Mouse (Mus musculus) intestine, postnatal 0 days (tissue): ENCODE results near the gene Stat1. TPM values are rescaled to one million over a fixed set of nuclear protein-coding genes. Genes with fewer than 3 reads are reported as not detected.

Source experiments
- ATAC-seq: fragments of 200-750 bp; cut with Nextera tagmentation; 2 replicates; pipeline ENCODE4 v1.8.0; 2017; ENCODE audit warnings: mild to moderate bottlenecking, moderate TSS enrichment, moderate library complexity
- H3K27ac ChIP-seq: fragments of 300-500 bp; sonication (generic); 2 replicates; pipeline ENCODE4 v1.5.1; 2014; ENCODE audit warnings: mild to moderate bottlenecking, low read depth, low read length, moderate library complexity
- H3K27me3 ChIP-seq: fragments of 300-500 bp; sonication (generic); replicated peaks from 2 replicates; pipeline ENCODE4 v1.6.1; 2014; ENCODE audit warnings: low read length, mixed read lengths; ENCODE audit not compliant: control insufficient read depth, insufficient read depth
- H3K36me3 ChIP-seq: fragments of 300-500 bp; sonication (generic); 2 replicates; pipeline ENCODE4 v1.6.1; 2014; ENCODE audit warnings: mild to moderate bottlenecking, moderate library complexity; ENCODE audit not compliant: control insufficient read depth, insufficient read depth
- H3K4me1 ChIP-seq: fragments of 300-500 bp; sonication (generic); replicated peaks from 2 replicates; pipeline ENCODE4 v1.6.1; 2014; ENCODE audit warnings: antibody characterized with exemption, low read length, mixed read lengths; ENCODE audit not compliant: control insufficient read depth, insufficient read depth
- H3K4me2 ChIP-seq: fragments of 300-500 bp; sonication (generic); replicated peaks from 2 replicates; pipeline ENCODE4 v1.6.1; 2014; ENCODE audit warnings: low read depth, mild to moderate bottlenecking, moderate library complexity
- H3K4me3 ChIP-seq: fragments of 300-500 bp; sonication (generic); 2 replicates; pipeline ENCODE4 v1.5.1; 2014; ENCODE audit warnings: low read depth, low read length
- H3K9ac ChIP-seq: fragments of 300-500 bp; sonication (generic); 2 replicates; pipeline ENCODE4 v1.6.1; 2014; ENCODE audit warnings: mild to moderate bottlenecking, low read depth, low read length
- H3K9me3 ChIP-seq: fragments of 300-500 bp; sonication (generic); 2 replicates; pipeline ENCODE4 v1.6.1; 2016; ENCODE audit warnings: mixed run types; ENCODE audit not compliant: control insufficient read depth
- CTCF ChIP-seq: sonication (generic); IDR thresholded peaks from 2 replicates; pipeline ENCODE4 v1.5.1; 2016; ENCODE audit warnings: low read depth, mild to moderate bottlenecking, control low read depth, antibody characterized with exemption, moderate library complexity
- WGBS: fragments of 180-500 bp; shearing (Covaris S2); extraction: QIAGEN DNeasy Blood & Tissue Kit; methylation state at CpG from one replicate; pipeline ENCODE4 v1.1.7; 2014; 5-methylcytosine and 5-hydroxymethylcytosine counted together
- polyA plus RNA-seq: library from polyadenylated mRNA; unstranded; fragments of >200 nt; fragmentation: Nextera tagmentation; extraction: Ambion mirVana; gene quantifications from 2 replicates; pipeline ENCODE4 v1.2.1, GENCODE M21; 2015

The Stat1 gene
- polyA plus RNA-seq, 1 experiment from 2014 or later: 62.6 TPM

DNA sequence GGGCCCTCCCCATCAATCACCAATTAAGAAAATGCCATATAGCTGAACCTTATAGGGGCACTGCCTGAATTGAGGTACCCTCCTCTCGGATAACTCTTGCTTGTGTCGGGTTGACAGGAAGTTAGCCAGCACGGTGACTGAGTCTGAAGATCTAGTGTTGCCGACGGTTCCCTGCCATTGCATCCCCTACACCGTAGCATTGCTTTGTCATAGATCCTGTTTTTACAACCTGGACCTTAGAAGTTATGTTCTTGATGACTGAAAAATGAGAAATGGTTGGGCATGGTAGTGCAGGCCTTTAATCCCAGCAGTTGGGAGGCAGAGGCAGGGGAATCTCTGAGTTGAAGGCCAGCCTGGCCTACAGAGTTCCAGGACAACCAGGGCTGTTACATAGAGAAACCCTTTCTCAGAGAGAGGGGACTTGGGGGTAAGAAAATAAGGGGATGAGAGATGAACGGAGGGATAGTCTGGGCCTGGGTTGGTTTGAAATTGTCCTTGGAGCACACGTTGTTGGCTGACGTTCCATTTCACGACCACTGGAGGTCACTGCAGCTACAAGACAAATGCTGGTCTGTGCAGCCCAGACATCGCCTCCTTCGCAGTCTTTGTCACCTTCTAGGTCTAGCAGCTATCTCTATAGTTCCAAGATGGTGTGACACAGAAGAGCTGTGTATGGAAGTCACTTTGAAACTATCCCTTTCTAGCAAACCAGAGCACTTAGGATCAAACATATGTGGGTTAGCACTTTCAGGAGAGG is 27.2 kb downstream of the Stat1 start:
- peaks cover 79% of the 10 kb centered on the region for H3K36me3 ChIP-seq
- H3K9me3 ChIP-seq: no peaks in the 10 kb centered on the region
- peak; percentile 88 for TF ChIP-seq CTCF
- WGBS: 60% methylated on average over 12 of the region's 12 CpGs
- no peak overlapping the region for H3K27ac ChIP-seq
- H3K4me3 ChIP-seq: no peak overlapping the region
- no peak overlapping the region for H3K9ac ChIP-seq
- H3K4me2 ChIP-seq: no peak overlapping the region
- peaks cover 3% of the 10 kb centered on the region; the same call in 1 of the 2 replicates for H3K4me1 ChIP-seq
- no peaks in the 10 kb centered on the region for H3K27me3 ChIP-seq
- peak; percentile 31; the same call in 1 of the 2 replicates for ATAC-seq

DNA sequence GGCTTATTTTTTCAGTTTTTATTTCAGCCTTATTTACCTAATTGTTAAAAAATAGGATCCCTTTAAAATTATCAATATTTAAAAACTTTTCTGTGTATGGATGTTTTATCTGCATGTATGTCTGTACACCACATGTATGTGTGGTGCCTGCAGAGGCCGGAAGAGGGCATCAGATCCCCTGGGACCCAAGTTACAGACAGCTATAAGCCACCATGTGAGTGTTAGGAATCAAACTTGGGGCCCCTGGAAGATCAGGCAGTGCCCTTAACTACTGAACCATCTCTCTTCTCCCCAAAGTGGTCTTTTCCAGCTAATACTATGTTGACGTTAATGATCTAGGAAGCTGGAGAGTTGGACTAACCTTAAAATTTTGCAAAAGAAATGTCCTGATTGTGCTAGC is 28.2 kb downstream of the Stat1 start:
- Histone ChIP-seq H3K27ac (no peak overlapping the region), H3K4me3 (no peak overlapping the region), H3K4me2 (no peak overlapping the region), H3K4me1 (peaks cover 3% of the 10 kb centered on the region; the same call in 1 of the 2 replicates), H3K9ac (no peak overlapping the region), H3K36me3 (peaks cover 84% of the 10 kb centered on the region), H3K27me3 (no peaks in the 10 kb centered on the region), H3K9me3 (no peaks in the 10 kb centered on the region)
- ATAC-seq: no peak
- WGBS: 91% methylated on average over 2 of the region's 2 CpGs
- TF ChIP-seq CTCF: no peak

DNA sequence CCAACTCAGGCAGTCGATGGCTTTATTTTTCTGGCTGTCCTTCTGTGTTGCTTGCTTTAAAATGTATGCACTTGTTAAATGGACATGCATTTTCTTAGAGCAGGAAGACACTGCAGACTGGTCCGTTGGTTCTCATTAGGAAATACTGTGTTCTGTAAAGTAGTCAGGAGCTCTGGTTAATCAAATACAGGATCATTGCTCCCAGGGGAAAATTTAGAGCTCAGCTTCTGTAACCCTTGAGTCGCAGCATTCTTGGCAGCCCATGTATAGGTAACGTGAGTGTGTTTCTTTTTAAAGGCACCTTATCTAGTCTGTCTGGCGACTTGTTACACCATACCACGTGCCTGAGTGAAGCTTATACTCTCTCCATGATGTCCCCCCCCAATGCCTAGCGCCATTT is 28.9 kb downstream of the Stat1 start:
- 78% methylated on average over 7 of the region's 7 CpGs for WGBS
- peaks cover 88% of the 10 kb centered on the region for H3K36me3 ChIP-seq
- no peaks in the 10 kb centered on the region for H3K9me3 ChIP-seq
- H3K27ac ChIP-seq: no peak overlapping the region
- H3K27me3 ChIP-seq: no peaks in the 10 kb centered on the region
- H3K4me2 ChIP-seq: no peak overlapping the region
- H3K4me1 ChIP-seq: peaks cover 3% of the 10 kb centered on the region; the same call in 1 of the 2 replicates
- no peak overlapping the region for H3K4me3 ChIP-seq
- H3K9ac ChIP-seq: no peak overlapping the region
- no peak for ATAC-seq
- TF ChIP-seq CTCF: no peak

DNA sequence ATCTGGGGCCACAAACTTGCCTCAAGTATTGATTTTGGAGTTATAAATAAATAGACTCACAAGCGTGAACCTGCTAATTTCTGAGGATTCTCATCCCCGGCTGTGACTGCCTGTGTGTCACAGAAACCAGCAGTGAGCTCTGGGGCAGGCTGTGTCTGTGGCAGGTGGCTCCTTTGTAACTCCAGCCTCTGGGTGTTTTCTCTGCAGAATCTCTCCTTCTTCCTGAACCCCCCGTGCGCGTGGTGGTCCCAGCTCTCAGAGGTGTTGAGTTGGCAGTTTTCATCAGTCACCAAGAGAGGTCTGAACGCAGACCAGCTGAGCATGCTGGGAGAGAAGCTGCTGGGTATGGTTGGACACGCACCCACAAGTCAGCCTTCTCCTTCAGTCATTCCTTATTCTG is 29.5 kb downstream of the Stat1 start:
- 87% methylated on average over 7 of the region's 7 CpGs for WGBS
- Histone ChIP-seq H3K9me3 (no peaks in the 10 kb centered on the region), H3K4me3 (no peak overlapping the region), H3K27me3 (no peaks in the 10 kb centered on the region), H3K27ac (no peak overlapping the region), H3K9ac (no peak overlapping the region), H3K4me2 (no peak overlapping the region), H3K36me3 (peaks cover 86% of the 10 kb centered on the region), H3K4me1 (peaks cover 3% of the 10 kb centered on the region; the same call in 1 of the 2 replicates)
- no peak for ATAC-seq
- no peak for TF ChIP-seq CTCF

DNA sequence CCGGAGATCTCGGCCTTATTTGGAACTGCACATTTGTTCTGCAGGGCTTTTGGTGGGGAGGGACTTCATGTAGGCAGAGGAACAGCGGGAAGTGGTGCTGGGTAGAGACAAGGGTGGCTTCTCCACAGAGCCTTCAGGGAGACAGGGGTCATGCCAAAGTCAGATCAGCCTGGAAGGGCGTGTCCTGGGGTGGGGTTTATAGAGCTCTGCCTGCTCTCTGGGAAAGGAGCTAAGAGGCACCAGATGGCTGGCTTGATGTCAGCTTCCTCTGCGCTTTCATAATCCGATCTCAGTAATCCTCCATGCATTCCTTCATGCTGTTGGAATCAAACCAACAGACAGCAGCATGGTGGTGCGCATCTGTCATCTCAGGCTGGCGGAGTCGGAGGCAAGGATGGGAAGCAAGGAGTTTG is 30.7 kb downstream of the Stat1 start:
- 43% methylated on average over 9 of the region's 9 CpGs for WGBS
- TF ChIP-seq CTCF: no peak
- Histone ChIP-seq H3K9ac (no peak overlapping the region), H3K36me3 (peaks cover 86% of the 10 kb centered on the region), H3K4me1 (peaks cover 3% of the 10 kb centered on the region; the same call in 1 of the 2 replicates), H3K4me2 (no peak overlapping the region), H3K9me3 (no peaks in the 10 kb centered on the region), H3K27ac (no peak overlapping the region), H3K4me3 (no peak overlapping the region), H3K27me3 (no peaks in the 10 kb centered on the region)
- no peak for ATAC-seq

DNA sequence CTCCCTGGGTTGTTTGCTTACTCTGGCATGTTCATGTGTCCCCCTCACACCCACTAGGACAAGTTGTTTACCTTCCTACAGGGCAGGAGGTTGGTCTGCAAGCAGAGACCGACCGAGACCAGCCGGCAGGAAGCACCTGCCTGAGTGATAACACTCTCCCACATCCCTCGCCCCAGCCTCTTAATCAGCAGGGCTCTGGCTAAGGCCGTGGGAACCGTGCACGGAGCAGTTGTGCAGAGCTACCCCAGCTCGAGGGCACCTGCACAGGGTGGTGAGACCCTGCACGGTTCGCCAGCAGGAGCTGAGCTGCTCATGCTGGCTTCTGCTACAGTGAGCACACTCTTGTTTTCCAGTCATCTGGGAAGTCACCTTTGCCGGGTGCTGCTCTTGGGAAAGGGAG is 31.4 kb downstream of the Stat1 start:
- peaks cover 3% of the 10 kb centered on the region; the same call in 1 of the 2 replicates for H3K4me1 ChIP-seq
- no peaks in the 10 kb centered on the region for H3K9me3 ChIP-seq
- no peaks in the 10 kb centered on the region for H3K27me3 ChIP-seq
- TF ChIP-seq CTCF: no peak
- H3K4me3 ChIP-seq: no peak overlapping the region
- H3K4me2 ChIP-seq: no peak overlapping the region
- WGBS: 40% methylated on average over 11 of the region's 11 CpGs
- H3K9ac ChIP-seq: no peak overlapping the region
- peaks cover 87% of the 10 kb centered on the region for H3K36me3 ChIP-seq
- H3K27ac ChIP-seq: no peak overlapping the region
- 0 out of 2 replicates have a peak, but pooled peaks have one; percentile 20 for ATAC-seq
